Mouse (Mus musculus): ENCODE data around the gene Dlg5. TPM values are rescaled to one million over a fixed set of nuclear protein-coding genes. Genes with fewer than 3 reads are reported as not detected.

The Dlg5 gene
- polyA plus RNA-seq, 1 experiment from 2014 or later: 25.4 TPM

- Histone ChIP-seq H3K4me3 (ENCODE audit: low read depth, low read length) (no peak overlapping the region), H3K36me3 (ENCODE audit: control insufficient read depth, insufficient read depth, low read length) (peaks cover 8% of the 10 kb centered on the region), H3K27me3 (ENCODE audit: control insufficient read depth, insufficient read depth, low read length) (no peaks in the 10 kb centered on the region), H3K27ac (ENCODE audit: low read depth, low read length) (no peak overlapping the region), H3K9ac (ENCODE audit: low read length) (no peak overlapping the region), H3K9me3 (ENCODE audit: control insufficient read depth, low read length) (no peaks in the 10 kb centered on the region), H3K4me2 (ENCODE audit: low read depth) (no peak overlapping the region), H3K4me1 (ENCODE audit: control insufficient read depth, insufficient read depth, low read length) (no peaks in the 10 kb centered on the region)
- 86% methylated on average over 13 of the region's 13 CpGs for WGBS
- ATAC-seq (ENCODE audit: insufficient read depth, low FRiP score, low TSS enrichment) (no peak), DNase-seq (ENCODE audit: low spot score) (no peak)
Measured at GRCm38 (mm10) chr14:24171639-24172311, 73.9 kb downstream of the Dlg5 start.

GRCm38 (mm10) chr14:24166046-24166445, 79.7 kb downstream of the Dlg5 start:
- DNase-seq (ENCODE audit: low spot score) (no peak), ATAC-seq (ENCODE audit: insufficient read depth, low FRiP score, low TSS enrichment) (no peak)
- WGBS: 94% methylated on average over 8 of the region's 8 CpGs
- Histone ChIP-seq H3K4me1 (ENCODE audit: control insufficient read depth, insufficient read depth, low read length) (no peaks in the 10 kb centered on the region), H3K27me3 (ENCODE audit: control insufficient read depth, insufficient read depth, low read length) (no peaks in the 10 kb centered on the region), H3K4me3 (ENCODE audit: low read depth, low read length) (no peak overlapping the region), H3K9me3 (ENCODE audit: control insufficient read depth, low read length) (no peaks in the 10 kb centered on the region), H3K9ac (ENCODE audit: low read length) (no peak overlapping the region), H3K4me2 (ENCODE audit: low read depth) (no peak overlapping the region), H3K27ac (ENCODE audit: low read depth, low read length) (no peak overlapping the region), H3K36me3 (ENCODE audit: control insufficient read depth, insufficient read depth, low read length) (peaks cover 7% of the 10 kb centered on the region)

GRCm38 (mm10) chr14:24164721-24165367, 80.9 kb downstream of the Dlg5 start:
- H3K4me3 ChIP-seq (ENCODE audit: low read depth, low read length): no peak overlapping the region
- H3K9ac ChIP-seq (ENCODE audit: low read length): no peak overlapping the region
- peaks cover 4% of the 10 kb centered on the region; the same call in 1 of the 2 replicates for H3K36me3 ChIP-seq (ENCODE audit: control insufficient read depth, insufficient read depth, low read length)
- DNase-seq (ENCODE audit: low spot score) (no peak), ATAC-seq (ENCODE audit: insufficient read depth, low FRiP score, low TSS enrichment) (no peak)
- H3K4me1 ChIP-seq (ENCODE audit: control insufficient read depth, insufficient read depth, low read length): no peaks in the 10 kb centered on the region
- no peak overlapping the region for H3K27ac ChIP-seq (ENCODE audit: low read depth, low read length)
- WGBS: 92% methylated on average over 8 of the region's 8 CpGs
- no peaks in the 10 kb centered on the region for H3K9me3 ChIP-seq (ENCODE audit: control insufficient read depth, low read length)
- no peak overlapping the region for H3K4me2 ChIP-seq (ENCODE audit: low read depth)
- H3K27me3 ChIP-seq (ENCODE audit: control insufficient read depth, insufficient read depth, low read length): no peaks in the 10 kb centered on the region

GRCm38 (mm10) chr14:24162856-24163255, 82.9 kb downstream of the Dlg5 start:
- no peak for ATAC-seq (ENCODE audit: insufficient read depth, low FRiP score, low TSS enrichment)
- 93% methylated on average over 10 of the region's 10 CpGs for WGBS
- H3K36me3 ChIP-seq (ENCODE audit: control insufficient read depth, insufficient read depth, low read length): peaks cover 3% of the 10 kb centered on the region; the same call in 1 of the 2 replicates

GRCm38 (mm10) chr14:24148892-24149291, 96.8 kb downstream of the Dlg5 start:
- DNase-seq (ENCODE audit: low spot score) (no peak), ATAC-seq (ENCODE audit: insufficient read depth, low FRiP score, low TSS enrichment) (no peak)
- Histone ChIP-seq H3K4me3 (ENCODE audit: low read depth, low read length) (no peak overlapping the region), H3K36me3 (ENCODE audit: control insufficient read depth, insufficient read depth, low read length) (peaks cover 6% of the 10 kb centered on the region), H3K9me3 (ENCODE audit: control insufficient read depth, low read length) (no peaks in the 10 kb centered on the region), H3K4me1 (ENCODE audit: control insufficient read depth, insufficient read depth, low read length) (no peaks in the 10 kb centered on the region), H3K27ac (ENCODE audit: low read depth, low read length) (no peak overlapping the region), H3K27me3 (ENCODE audit: control insufficient read depth, insufficient read depth, low read length) (no peaks in the 10 kb centered on the region), H3K4me2 (ENCODE audit: low read depth) (no peak overlapping the region), H3K9ac (ENCODE audit: low read length) (no peak overlapping the region)
- 83% methylated on average over 2 of the region's 2 CpGs for WGBS

More at GRCm38 (mm10) chr14:24162856-24163255, 82.9 kb downstream of the Dlg5 start:
- Histone ChIP-seq H3K4me3 (ENCODE audit: low read depth, low read length) (no peak overlapping the region), H3K4me1 (ENCODE audit: control insufficient read depth, insufficient read depth, low read length) (no peaks in the 10 kb centered on the region), H3K4me2 (ENCODE audit: low read depth) (no peak overlapping the region), H3K9me3 (ENCODE audit: control insufficient read depth, low read length) (no peaks in the 10 kb centered on the region), H3K9ac (ENCODE audit: low read length) (no peak overlapping the region), H3K27ac (ENCODE audit: low read depth, low read length) (no peak overlapping the region), H3K27me3 (ENCODE audit: control insufficient read depth, insufficient read depth, low read length) (no peaks in the 10 kb centered on the region)
- no peak for DNase-seq (ENCODE audit: low spot score)

GRCm38 (mm10) chr14:24144821-24145220, 100.9 kb downstream of the Dlg5 start:
- ATAC-seq (ENCODE audit: insufficient read depth, low FRiP score, low TSS enrichment) (no peak), DNase-seq (ENCODE audit: low spot score) (no peak)
- no peaks in the 10 kb centered on the region for H3K27me3 ChIP-seq (ENCODE audit: control insufficient read depth, insufficient read depth, low read length)
- H3K4me2 ChIP-seq (ENCODE audit: low read depth): no peak overlapping the region
- H3K4me3 ChIP-seq (ENCODE audit: low read depth, low read length): no peak overlapping the region
- peaks cover 6% of the 10 kb centered on the region for H3K36me3 ChIP-seq (ENCODE audit: control insufficient read depth, insufficient read depth, low read length)
- no peaks in the 10 kb centered on the region for H3K4me1 ChIP-seq (ENCODE audit: control insufficient read depth, insufficient read depth, low read length)
- no peak overlapping the region for H3K9ac ChIP-seq (ENCODE audit: low read length)
- H3K27ac ChIP-seq (ENCODE audit: low read depth, low read length): no peak overlapping the region
- no peaks in the 10 kb centered on the region for H3K9me3 ChIP-seq (ENCODE audit: control insufficient read depth, low read length)
- 84% methylated on average over 3 of the region's 3 CpGs for WGBS

GRCm38 (mm10) chr14:24144421-24144820, 101.3 kb downstream of the Dlg5 start:
- Histone ChIP-seq H3K4me1 (ENCODE audit: control insufficient read depth, insufficient read depth, low read length) (no peaks in the 10 kb centered on the region), H3K9ac (ENCODE audit: low read length) (no peak overlapping the region), H3K4me2 (ENCODE audit: low read depth) (no peak overlapping the region), H3K9me3 (ENCODE audit: control insufficient read depth, low read length) (no peaks in the 10 kb centered on the region), H3K27ac (ENCODE audit: low read depth, low read length) (no peak overlapping the region), H3K4me3 (ENCODE audit: low read depth, low read length) (no peak overlapping the region), H3K27me3 (ENCODE audit: control insufficient read depth, insufficient read depth, low read length) (no peaks in the 10 kb centered on the region), H3K36me3 (ENCODE audit: control insufficient read depth, insufficient read depth, low read length) (peaks cover 2% of the 10 kb centered on the region; the same call in 1 of the 2 replicates)
- DNase-seq (ENCODE audit: low spot score): peak; percentile 51
- WGBS: 52% methylated on average over 8 of the region's 8 CpGs
- ATAC-seq (ENCODE audit: insufficient read depth, low FRiP score, low TSS enrichment): peak; percentile 38; the same call in 1 of the 2 replicates

GRCm38 (mm10) chr14:24142926-24143430, 102.7 kb downstream of the Dlg5 start:
- Histone ChIP-seq H3K4me3 (ENCODE audit: low read depth, low read length) (no peak overlapping the region), H3K27ac (ENCODE audit: low read depth, low read length) (no peak overlapping the region), H3K36me3 (ENCODE audit: control insufficient read depth, insufficient read depth, low read length) (peaks cover 7% of the 10 kb centered on the region), H3K27me3 (ENCODE audit: control insufficient read depth, insufficient read depth, low read length) (no peaks in the 10 kb centered on the region), H3K9me3 (ENCODE audit: control insufficient read depth, low read length) (no peaks in the 10 kb centered on the region), H3K4me1 (ENCODE audit: control insufficient read depth, insufficient read depth, low read length) (no peaks in the 10 kb centered on the region), H3K4me2 (ENCODE audit: low read depth) (no peak overlapping the region), H3K9ac (ENCODE audit: low read length) (no peak overlapping the region)
- DNase-seq (ENCODE audit: low spot score) (no peak), ATAC-seq (ENCODE audit: insufficient read depth, low FRiP score, low TSS enrichment) (no peak)
- 87% methylated on average over 3 of the region's 3 CpGs for WGBS

- H3K4me2 ChIP-seq (ENCODE audit: low read depth): no peak overlapping the region
- H3K9ac ChIP-seq (ENCODE audit: low read length): no peak overlapping the region
- ATAC-seq (ENCODE audit: insufficient read depth, low FRiP score, low TSS enrichment) (no peak), DNase-seq (ENCODE audit: low spot score) (no peak)
- H3K27ac ChIP-seq (ENCODE audit: low read depth, low read length): no peak overlapping the region
- H3K4me3 ChIP-seq (ENCODE audit: low read depth, low read length): no peak overlapping the region
- H3K36me3 ChIP-seq (ENCODE audit: control insufficient read depth, insufficient read depth, low read length): peaks cover 9% of the 10 kb centered on the region
- 82% methylated on average over 3 of the region's 3 CpGs for WGBS
- H3K9me3 ChIP-seq (ENCODE audit: control insufficient read depth, low read length): no peaks in the 10 kb centered on the region
- H3K4me1 ChIP-seq (ENCODE audit: control insufficient read depth, insufficient read depth, low read length): no peaks in the 10 kb centered on the region
- H3K27me3 ChIP-seq (ENCODE audit: control insufficient read depth, insufficient read depth, low read length): no peaks in the 10 kb centered on the region
Measured at GRCm38 (mm10) chr14:24141727-24142126, 104.0 kb downstream of the Dlg5 start.
